Mouse (Mus musculus): ENCODE measurements around the gene Mphosph8.

Gene Mphosph8

GRCm38 (mm10) chr14:56667969-56668802 is at the start of gene Mphosph8:
Gene Mphosph8, plus strand, starts transcription at chr14:56668248.
- DNase-seq, result peak; percentile 100

- DNase-seq, result no peak
Measured at GRCm38 (mm10) chr14:56620425-56620824, 47.6 kb upstream of the Mphosph8 start.

DNA sequence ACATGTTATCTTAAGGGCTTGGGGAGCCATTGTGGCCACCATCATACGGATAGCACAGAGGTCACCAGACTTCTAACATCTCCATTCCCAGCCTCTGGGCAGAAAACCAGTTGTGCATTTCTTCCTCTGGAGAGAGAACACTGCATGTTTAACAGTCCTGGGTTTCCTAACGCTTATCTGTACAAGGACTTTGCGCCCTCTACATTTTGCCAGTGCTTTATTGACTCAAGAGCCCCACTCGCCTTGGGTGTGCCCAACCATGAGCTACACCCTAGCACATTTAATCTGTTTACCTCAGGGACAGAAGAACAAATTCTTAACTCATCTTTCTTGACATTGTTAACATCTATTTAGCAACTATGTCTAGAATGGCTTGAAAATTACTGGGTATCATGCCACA is 41.8 kb upstream of the Mphosph8 start:
- no peak for DNase-seq

DNA sequence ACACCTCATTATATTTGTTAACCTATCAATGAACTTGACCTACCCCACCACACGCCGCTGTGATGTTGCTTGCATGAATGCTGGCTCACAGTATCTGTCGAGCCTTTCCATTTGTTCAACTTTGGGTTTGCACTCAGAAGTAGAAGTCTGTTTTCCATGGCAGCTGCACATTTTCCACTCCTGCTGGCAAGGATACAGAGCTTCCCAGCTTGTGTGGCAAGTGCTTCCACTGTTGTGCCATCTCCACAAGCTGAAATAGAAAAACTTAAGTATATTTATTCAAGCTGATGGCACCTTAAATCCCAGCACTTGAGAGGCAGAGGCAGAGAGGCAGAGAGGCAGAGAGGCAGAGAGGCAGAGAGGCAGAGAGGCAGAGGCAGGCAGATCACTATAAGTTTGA is 39.7 kb upstream of the Mphosph8 start:
- DNase-seq, result peak; percentile 38

- DNase-seq, result no peak
Measured at GRCm38 (mm10) chr14:56631109-56631508, 36.9 kb upstream of the Mphosph8 start.

DNA sequence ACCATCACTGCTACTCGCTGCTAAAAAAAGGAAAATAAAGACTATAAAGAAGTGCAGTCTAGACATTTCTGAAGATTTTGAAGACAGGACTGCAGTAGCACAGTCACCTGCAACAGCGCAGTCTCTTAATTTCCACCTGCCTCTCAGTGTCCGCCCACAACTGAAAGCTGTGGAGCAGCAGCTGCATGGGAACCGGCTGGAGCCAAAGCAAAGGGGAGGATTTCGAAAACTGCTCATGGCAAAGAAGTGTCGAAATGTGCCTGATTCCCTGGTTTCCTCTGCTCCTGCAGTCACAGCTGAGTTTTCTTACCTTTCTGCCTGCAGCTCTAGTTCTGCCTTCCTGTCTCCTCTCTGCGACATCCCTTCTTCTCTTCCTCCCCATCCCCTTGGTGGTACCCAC is 20.8 kb upstream of the Mphosph8 start:
- DNase-seq, result peak; percentile 17

GRCm38 (mm10) chr14:56649448-56649847 is 18.6 kb upstream of the Mphosph8 start:
- no peak for DNase-seq

DNA sequence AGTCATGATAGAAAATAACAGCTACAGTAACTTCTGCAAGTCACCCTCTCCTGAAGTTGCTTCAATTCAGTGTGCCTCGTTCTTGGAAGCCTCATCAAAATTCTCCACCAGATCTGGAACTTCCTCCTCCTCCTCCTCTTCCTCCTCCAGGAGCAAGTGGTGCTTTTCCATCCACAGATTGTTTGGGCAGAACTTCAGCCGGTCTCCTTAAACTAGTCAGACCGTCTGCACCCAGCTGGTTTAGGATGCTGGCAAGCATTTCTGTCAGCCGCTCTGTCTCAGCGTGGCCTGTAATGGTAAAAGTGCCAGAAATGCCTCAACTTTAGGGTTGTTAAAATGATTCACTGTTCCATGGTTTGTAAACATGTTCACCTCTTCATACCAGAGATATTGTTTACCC is 2.4 kb upstream of the Mphosph8 start:
- peak; percentile 42 for DNase-seq

GRCm38 (mm10) chr14:56666909-56667308 is 1.1 kb upstream of the Mphosph8 start:
- no peak for DNase-seq

GRCm38 (mm10) chr14:56669046-56669620 is 1.1 kb downstream of the Mphosph8 start:
- no peak for DNase-seq

DNA sequence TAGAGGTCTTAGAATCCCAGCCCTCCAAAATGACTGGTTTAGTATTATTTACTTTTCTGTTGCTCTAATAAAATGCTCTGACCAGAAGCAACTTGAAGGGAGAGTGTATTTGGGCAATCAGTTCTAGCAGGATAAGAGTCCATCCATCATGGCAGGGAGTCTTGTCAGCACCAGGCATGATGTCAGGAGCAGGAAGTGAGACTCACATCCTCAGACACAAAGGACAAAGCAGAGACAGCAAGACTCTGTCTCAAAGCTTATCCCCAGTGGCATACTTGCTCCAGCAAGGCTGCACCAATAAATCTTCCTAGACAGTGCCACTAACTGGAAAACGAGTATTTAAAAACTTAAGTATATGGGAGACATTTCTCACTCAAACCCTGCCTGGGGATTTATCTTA is 17.4 kb downstream of the Mphosph8 start:
- DNase-seq, result no peak

GRCm38 (mm10) chr14:56689116-56689515 is 21.1 kb downstream of the Mphosph8 start:
- DNase-seq, result no peak

DNA sequence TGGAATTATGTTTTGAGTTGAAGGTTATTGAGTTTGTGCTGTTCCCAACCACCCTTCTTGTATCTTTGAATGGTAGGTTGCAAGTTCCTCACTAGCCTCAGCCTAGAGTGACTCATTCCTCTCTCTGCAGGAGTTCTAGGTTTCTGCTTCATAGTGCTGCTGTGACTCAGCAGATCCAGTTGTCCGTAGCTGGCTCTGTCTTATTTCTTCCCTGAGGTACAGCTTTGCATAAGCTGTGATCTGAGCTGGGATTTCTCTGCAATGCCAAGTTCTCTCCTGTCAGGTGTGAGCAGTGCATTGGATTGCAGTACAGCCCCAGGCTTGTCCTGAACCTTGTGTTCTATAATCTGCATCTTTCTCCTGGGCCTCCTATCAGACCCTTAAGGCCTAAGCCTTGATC is 21.7 kb downstream of the Mphosph8 start:
- DNase-seq, result peak; percentile 28

- no peak for DNase-seq
Measured at GRCm38 (mm10) chr14:56695495-56695894, 27.4 kb downstream of the Mphosph8 start.

DNA sequence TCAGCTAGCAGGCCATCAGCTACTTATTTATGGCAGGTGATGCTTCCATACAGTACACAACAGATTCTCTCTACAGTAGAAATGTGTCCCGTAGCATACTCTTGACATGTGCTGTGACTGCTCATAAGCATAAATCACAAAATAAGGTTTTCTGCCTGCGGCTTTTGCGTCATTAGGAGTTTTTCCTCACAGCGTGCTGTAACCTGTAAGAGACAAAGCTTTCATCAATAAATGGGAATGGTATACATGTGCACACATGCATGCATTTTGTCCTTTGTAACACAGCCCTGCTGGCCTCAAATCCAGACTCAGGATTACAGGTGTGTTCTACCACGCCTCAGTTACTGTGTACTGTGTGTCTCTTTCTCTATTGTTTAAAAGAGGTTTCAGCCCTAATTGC is 29.8 kb downstream of the Mphosph8 start:
- DNase-seq, result no peak

DNA sequence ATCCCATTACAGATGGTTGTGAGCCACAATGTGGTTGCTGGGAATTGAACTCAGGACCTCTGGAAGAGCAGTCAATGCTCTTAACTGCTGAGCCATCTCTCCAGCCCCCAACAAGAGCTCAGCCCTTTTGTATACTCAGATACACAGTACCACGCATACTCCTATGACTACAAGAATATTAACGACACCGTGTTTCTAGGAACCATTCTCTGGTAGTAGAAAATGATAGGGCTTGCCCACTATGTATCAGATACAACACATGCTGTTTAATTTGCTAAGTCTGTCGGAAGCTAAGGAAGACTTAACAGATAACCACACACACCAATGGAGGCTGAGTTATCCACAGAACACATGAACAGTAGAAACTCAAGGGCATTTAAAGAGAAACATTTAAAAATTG is 34.6 kb downstream of the Mphosph8 start:
- no peak for DNase-seq

GRCm38 (mm10) chr14:56705687-56706086 is 37.6 kb downstream of the Mphosph8 start:
- DNase-seq, result no peak

DNA sequence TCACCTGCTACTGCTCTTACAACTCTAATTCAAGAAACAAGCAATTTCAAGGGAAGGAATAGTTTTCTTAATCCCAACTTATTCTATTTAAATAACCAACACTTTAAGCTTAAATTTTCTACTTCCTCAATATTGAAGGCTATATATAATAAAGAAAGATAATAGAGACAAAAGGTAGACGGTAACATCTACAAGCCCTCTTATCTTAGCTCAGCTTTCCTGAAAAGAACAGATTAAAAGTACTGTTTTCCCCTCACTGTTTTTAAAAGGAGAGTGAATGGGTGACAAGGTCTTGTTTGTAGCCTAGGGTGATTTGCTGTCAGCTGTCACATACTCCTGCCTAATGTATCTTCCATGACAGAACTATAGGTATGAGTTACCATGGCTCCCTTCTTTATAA is 58.4 kb downstream of the Mphosph8 start:
- no peak for DNase-seq

DNA sequence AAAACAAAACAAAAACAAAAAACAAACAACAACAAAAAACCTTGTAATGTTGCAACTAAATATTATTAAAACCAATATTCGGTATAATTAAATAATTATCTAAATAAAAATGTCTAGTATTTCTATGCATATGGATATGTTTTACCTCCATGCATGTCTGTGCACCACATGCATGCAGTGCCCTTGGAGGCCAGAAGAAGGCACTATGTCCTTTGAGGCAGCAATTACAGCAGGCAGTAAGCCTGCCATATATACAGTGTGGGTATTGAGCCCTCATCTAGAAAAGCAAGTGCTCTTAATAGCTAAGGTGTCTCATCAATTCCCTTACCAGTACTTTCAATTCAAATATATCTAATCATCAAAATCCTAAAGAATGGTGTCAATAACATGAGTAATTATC is 72.1 kb downstream of the Mphosph8 start:
- no peak for DNase-seq
